Mouse (Mus musculus) CD4-positive helper T cell, adult 2 months (primary cell): ENCODE data around the gene Tppp2.

Experiments
- DNase-seq: peaks from one replicate; pipeline ENCODE4 v3.0.0-alpha.2; 2012; ENCODE audit warnings: low read depth, missing footprints, low spot score

Tppp2 gene

DNA sequence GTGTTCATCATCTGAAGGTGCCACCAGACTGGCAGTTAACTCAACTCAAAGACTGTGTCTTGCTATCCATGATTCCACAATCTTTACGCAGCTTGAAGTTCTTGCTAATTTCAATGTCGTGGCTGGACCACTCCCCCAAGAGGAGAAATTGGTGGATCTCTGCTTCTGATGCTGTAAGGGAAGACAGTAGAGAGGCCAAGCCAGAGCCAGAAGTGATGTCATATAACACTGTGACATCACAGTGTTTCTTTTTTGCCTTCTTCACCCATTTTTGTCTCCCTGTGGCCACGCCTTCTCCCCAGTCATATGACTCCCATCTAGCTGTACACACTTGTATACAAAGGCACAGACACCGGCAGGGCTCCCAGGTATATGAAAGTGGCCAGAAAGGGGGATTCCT lies at the start of gene Tppp2:
Tppp2 (plus strand) TSS at position 301 of the 400 bp plus-strand sequence.
- no peak for DNase-seq

DNA sequence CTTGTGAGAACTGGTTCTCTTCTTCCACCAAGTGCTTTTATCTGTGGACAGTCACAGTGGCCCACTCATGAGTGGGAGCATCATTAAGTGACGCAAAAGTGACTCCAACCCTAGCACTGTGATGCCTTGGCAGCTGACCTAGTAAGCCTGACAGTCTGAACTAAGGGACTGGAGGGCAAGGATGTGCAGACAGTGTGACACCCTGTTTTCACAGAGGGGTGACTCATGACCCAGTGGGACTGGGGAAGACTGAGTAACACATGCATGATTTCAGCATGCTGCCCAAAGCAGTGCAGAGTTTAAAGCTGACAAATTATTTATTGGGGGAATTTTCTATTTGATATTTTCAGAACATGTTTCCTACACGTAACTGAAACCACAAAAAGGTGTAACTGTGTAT lies 47.5 kb upstream of the Tppp2 start:
- DNase-seq: no peak

DNA sequence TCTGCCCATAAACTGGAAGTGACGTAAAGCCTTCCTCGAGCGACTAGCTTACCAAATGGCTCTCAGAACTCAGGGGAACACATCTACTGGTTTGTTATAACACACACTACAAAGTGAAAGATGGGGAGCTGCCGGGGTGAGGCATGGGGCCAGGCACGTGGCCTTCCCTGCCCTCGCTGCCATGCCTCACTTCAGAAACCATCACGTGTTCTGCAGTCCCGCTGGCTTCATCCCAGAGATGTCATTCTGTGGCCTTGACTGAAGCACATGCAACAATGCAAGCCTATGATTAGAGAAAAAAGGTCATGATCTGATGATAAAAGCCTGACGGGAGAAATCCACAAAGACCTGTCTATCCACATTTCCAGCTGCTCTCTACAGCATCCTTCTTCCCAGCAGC lies 46.5 kb upstream of the Tppp2 start:
- no peak for DNase-seq

DNA sequence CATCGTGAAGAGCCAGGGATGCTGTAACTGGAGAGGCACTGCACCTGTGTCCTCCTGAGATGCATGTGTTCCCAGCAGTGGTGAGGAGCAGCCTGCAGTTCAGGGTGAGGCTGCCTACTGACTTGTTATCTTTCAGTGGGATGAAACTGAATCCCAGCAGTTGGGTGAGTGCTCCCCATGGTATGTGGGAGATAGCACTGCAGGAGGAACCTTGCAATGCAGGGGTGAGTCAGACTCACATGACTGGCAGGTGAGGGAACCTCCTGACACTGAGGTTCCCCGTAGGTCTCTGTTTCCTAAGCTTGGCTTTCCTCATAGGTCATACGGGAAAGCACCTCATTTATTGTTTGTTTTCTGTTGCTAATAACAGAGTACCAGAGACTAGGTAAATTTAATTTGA lies 40.7 kb upstream of the Tppp2 start:
- DNase-seq: no peak

DNA sequence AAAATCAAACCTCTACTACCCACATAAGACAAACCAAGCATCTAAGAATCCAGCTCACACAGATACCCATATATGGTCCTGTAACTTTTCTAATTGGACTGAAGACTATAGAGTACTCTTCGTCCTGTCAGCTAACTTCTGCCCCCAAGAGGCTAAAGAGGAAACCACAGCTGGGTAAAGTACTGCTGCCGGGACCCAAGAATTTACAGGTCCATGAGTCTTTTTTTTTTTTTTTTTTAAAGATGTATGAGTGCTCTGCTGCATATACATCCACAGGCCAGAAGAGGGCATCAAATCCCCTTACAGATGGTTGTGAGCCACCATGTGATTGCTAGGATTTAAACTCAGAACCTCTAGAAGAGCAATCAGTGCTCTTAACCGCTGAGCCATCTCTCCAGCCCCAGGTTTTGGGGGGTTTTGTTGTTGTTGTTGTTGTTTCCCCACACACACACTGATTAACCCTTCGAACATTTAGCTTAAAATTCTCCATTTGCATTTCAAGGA lies 34.6 kb upstream of the Tppp2 start:
- DNase-seq: peak; percentile 95

DNA sequence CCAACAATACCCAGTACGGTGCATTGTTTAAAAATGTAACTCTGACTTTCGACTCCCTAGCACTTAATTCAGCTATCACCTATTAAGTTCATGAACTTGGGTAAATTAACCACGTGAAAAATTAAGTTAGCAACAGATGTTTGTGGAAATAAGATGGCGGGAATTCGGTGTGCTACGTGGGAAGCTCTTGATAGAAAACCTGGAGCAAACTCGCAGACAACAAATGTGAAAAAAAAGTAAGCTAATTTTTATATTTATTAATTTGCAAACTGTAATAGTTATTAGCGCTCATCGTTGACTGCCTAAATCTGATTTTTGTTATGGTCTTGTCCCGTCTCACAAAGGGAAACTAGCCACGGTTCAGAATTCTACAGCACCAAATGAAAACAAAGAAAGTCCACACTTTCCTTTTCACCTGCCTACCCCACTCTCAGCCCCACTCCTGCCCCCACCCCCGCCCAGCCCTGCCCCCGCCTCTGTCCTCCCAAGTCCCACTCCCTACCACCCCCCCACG lies 34.1 kb upstream of the Tppp2 start:
- no peak for DNase-seq

DNA sequence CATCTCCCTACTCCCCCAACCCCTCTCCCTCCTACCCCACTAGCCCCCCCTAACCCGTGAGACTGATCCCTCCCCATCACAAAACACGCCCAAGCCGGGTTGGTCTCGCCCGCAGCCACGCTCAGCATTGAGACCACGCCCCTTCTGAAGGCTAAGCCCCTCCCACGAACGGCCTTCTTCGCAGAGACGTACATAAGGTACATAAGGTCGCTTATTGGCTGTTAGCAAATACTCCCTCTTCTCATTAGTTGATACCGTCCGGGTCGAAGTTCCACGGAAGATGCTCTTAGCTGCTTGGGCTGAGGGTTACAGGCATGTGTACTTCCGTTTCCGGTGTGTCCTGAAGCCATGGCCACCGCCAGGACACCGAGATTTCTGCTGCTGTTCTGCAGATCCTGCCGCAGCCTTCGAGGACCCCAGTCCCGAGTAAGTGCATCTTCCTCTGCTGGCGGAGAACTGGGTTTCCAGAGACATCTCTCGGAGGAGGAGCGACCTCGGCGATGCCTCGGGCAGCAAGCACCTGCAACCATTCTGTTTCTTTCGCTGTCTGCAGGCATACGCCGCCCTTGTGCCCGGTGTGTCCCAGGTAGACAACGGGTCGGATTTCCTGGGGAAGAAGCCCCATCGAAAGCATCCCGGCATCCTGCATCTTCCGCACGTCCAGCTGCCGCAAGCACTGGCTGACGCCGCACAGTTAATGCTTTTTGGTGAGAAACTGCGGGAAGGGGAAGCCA lies 33.5 kb upstream of the Tppp2 start, which contains the start of gene Mettl17:
Mettl17 (plus strand) TSS at position 245 of the 734 bp plus-strand sequence.
- DNase-seq: peak; percentile 98

DNA sequence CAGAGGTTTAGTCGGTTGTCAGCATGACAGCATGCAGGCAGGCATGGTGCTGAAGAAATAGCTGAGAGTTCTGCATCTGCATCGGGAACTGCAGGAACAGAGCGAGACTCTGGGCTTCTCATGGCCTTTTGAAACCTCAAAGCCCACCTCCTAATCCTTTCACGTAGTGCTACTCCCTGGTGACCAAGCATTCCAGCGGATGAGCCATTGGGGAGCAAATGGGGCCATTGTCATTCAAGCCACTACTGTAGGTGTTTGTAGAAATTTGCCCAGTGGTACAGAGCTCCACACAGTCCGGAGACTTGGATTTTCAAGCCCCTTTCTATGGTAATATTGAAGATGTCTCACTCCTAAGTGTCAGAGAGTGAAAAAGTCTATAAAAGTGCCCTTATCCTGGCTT lies 32.2 kb upstream of the Tppp2 start:
- no peak for DNase-seq

DNA sequence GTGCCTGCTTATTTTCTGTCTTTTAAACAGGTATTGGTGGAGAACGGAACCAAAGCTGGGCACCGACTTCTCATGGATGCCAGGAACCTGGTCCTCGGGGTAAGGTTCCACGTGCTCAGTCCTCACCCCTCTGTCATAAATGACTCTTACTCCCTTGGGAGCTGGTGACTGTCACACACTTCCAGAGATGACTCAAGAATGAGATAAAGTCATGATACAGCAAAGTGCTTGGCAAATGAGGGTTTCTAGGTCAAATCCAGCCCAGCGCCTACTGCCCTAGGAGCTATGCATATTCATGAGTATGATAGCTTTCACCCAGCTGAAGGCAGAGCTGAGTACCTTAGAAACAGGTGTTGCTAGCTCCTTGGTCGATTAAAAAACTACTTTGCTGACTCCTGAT lies 28.4 kb upstream of the Tppp2 start:
- no peak for DNase-seq

DNA sequence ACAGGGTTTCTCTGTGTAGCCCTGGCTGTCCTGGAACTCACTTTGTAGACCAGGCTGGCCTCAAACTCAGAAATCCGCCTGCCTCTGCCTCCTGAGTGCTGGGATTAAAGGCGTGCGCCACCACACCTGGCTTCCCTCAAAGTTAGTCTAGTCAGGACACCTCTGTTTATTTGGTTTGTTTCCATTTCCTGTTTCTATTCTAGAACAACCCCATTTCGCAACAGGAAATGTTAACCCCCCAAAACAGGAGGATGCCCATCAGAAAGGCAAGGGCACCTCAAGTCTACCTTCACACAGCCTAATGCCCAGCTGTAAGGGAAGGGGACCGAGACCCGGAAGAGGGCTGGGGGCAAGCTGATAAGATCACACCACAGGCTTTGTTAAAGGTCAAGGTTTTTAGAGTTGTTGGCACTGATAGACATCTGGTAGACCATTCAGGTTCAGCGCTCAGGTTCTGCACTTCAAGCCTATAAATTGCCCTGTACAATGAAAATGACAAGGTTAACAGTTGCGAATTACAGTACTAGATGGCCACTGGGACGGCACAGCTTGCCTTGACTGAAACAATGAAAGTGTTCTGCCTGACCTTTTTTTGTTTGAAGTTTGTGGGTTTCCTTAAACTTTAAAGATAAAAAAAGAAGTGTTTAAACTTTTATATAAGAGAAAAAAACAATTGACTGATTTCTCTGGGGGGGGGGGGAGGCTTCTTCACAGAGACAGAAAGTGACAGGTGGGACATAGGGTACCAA lies 25.9 kb upstream of the Tppp2 start, which contains the start of gene Slc39a2:
Slc39a2 (plus strand) TSS at position 699 of the 749 bp plus-strand sequence.
- DNase-seq: no peak

DNA sequence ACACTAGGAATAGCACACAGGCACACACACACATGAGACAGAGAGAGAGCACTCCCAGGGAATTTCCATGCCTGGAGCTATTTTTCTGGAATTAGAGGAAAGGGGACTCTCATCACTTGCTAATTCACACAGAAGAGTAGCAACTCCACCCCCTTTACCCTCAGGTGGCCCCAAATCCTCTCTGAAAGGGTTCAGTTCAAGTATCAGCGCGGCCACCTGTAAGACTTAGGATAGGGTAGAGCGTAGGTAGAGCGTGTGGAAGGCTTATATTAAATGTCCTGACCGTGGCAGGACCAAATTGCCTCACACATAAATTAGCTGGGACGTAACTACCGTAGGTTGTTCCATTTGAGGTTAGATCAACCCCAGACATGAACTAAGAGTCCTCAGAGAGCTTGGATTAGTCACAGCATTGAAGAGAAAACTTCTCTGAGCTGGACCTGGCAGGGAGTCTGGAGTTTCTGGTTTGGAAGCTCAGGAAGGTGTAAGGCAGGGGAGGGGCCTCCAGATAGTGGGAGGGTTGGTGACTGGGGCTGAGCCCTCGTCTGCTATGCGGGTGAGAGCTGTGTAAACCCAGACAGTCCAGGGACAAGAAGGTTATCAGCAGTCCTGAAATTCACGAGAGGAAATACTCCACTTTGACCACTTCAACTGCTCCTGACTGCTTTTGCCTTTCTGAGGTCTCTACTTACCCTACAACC lies 25.0 kb upstream of the Tppp2 start:
- DNase-seq: no peak

DNA sequence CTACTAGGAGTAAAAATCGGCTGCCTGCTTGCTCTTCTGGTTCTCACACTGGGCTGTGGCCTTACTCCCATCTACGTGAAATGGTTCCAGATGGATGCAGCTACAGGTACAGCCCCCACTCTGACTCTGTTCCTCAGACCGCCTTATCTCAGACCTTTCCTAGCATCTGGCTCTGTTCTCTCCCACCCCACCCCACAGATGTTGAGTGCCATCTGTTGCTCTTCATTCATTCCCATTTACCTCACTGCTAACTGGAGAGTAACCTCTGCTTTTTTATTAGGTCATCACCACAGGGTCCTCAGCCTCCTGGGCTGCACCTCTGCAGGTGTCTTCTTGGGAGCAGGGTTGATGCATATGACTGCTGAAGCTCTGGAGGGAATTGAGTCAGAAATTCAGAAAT lies 24.4 kb upstream of the Tppp2 start:
- DNase-seq: no peak

DNA sequence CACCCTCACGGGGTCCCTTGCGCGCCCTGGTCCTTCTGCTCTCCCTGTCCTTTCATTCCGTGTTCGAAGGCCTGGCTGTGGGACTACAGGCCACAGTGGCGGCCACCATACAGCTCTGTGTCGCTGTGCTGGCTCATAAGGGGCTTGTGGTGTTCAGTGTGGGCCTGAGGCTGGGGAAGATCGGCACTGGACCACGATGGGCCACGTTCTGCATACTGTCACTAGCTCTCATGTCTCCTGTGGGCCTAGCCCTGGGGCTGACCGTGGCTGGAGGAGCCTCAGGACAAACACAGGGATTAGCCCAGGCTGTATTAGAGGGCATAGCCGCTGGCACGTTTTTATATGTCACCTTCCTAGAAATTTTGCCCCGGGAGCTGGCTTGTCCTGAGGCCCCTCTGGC lies 23.2 kb upstream of the Tppp2 start:
- no peak for DNase-seq

DNA sequence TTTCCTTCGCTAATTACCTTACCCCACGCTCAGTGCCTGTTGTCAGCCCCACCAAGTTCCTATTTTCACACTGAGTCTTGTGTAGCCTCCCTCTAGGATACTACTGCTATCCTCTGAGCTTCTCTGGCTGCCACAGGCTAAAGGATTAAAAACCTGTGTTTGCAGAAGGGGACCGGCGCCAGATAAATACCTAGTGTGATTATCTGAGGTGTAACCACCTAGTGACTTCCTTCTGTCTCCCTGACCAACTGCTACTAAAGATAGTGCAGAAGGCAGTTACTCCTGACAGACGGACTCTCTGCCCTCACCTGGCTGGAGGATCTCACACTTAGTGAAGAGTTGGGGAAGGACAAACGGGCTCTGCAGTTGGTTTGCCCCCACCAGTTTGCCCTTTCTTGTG lies 22.2 kb upstream of the Tppp2 start:
- DNase-seq: no peak

DNA sequence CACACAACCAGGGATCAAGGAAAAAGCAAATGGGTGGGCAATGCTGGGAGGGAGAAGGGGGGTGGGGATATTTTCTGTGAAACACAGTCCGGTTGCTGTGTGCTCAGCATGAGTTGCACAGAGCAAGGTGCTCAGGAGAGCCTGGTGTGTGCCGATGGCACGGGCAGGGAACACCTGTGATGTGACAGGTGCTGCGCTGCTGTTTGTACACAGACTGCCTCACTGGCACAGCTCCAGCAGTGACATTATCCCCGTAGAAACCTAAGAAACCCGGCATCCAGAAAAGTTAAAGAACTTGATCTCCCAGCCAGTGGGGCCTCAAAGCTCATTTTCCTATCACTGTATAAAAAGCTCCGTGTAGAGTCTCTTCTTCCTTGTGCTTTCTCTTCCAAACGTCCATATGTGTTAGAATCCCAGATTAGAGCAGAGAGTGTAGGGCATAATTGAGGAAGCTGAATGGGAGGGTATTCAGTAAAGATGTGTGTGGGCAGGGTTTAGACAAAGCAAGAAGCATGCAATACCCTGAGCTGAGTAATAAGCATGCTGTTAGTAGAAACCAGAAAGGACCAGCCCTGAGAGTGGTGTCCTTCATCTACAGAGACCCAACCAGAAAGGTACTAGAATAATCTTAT lies 21.6 kb upstream of the Tppp2 start:
- no peak for DNase-seq

DNA sequence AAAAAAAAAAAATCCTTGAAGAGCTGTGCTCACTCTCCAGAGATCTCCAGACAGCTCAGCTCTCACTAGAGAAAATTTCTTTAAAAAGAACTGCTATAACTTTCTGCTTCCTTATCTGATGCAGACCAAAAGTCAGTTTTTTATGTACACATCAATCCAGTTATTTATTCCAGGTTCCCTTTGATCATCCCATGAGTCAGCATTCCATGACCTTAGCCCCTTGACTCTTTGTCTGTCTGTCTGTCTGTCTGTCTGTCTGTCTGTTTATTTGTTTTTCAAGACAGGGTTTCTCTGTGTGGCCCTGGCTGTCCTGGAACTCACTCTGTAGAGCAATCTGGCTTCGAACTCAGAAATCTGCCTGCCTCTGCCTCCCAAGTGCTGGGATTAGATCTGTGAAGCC lies 18.9 kb upstream of the Tppp2 start:
- no peak for DNase-seq

DNA sequence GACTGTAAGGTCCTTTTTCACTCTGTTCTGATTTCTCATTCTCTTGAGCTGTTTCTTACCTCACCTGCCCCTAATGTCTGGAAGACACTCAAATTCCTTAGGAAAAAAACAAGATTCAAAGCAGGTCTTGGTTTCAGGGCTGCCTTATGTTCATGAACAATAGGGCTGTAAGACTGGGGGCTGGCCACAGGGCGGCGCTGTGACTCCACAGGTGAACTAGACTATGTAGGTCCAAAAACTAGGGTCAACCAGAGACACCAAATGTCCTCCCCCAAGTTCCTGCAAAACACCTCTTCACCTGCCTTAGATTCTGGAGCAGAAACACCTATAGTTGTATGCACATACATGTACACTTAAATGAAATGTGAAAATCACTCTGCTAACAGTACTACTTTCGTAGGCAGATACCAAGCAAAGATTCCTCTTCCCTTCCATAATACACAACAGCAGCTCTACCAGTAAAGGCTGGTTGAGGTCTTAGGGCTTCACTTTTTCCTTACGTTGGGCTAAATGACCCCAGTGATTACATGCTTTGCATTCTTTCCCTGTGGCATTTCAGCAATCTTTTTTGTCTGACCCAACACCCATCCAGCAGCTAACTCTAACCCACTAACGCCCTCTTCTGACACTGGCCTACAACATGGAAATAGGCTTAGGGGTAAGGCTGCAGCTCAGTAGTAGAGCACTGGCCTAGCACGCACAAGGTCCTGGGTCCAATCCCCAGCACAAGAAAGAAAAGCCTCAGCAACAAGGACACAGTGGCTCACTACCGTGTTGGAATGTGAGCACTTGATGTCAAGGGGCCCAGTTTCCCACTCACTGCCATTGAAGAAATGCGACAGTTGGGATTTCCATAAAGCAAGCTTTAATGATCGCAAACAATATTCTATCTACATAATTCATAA lies 15.2 kb upstream of the Tppp2 start:
- DNase-seq: peak; percentile 71

DNA sequence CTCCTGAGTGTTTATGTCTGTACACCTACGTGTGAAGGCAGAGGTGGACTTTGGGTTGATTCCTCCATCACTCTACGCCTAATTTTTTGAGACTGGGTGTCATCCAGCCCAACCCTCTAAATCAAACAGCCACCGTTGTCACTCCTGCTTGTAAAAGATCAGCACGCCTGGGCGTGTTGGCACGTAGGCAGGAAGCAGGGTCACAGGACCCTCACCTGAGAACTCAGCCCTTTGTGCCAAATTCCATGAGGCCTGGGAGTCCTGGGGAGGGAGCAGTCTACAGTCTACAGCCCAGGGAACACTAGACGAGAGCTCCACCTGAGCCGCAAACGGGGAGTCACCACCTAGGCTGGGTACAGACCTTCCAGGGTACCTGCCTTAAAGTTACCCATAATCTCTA lies 14.4 kb upstream of the Tppp2 start:
- DNase-seq: no peak

DNA sequence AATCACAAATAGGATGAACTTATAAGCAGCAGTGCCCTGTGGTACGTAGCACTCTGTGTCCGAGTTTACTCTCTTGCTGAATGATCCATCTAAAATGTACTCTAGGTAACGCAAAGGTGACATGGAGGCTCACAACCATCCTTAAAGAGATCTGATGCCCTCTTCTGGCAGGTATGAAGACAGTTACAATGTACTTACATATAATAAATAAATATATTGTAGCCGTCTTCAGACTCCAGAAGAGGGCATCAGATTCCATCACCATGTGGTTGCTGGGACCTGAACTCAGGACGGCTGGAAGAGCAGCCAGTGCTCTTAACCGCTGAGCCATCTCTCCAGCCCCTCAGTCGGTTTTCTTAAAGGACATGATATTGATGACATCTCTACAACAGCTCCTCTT lies 13.5 kb upstream of the Tppp2 start:
- peak; percentile 36 for DNase-seq

DNA sequence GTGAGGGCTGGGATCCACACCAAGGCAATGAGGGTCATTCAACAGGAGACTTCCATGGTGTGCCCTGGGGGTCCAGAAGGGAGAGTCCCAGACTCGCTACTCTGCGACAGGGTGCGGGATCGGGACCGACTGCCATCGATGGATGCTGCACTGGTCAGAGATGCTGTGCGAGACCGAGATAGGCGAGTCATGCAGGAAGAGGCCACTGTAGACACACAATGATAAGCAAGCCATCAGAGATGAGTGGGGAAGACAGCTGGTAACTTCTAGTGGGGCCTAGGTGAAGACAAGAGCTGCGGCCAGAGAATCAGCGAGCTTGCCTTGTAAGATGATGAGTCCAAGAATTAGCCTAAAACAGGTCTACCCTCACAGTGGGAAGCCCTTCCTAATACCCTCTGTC lies 12.1 kb upstream of the Tppp2 start:
- no peak for DNase-seq

DNA sequence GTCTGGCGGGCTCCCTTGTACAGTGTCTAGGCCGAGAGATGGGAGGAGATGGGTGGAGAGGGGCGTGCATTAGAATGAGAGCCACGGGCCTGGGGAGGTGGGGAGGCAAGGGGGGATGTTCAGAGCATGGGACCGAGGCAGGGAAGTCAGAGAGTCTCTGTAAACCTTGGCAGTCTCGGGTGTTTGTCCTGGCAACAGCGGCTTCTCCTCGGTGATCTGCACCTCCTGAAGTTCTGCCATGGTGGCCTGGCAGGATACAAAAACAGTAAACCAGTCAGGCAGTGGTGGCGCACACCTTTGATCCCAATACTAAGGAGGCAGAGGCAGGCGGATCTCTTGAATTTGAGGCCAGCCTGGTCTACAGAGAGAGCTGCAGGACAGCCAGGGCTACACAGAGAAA lies 6.9 kb upstream of the Tppp2 start:
- no peak for DNase-seq
